Mouse (Mus musculus): ENCODE measurements around the gene Trip4.

The Trip4 gene

GRCm38 (mm10) chr9:65908394-65909300 is at the start of gene Trip4, which contains the start of gene Csnk1g1:
Gene Trip4 (minus strand): TSS chr9:65908794.
Gene Csnk1g1 (plus strand): TSS chr9:65908924.
- ChIA-PET POLR2A (interaction anchor here (0.5 to 3.7 kb wide), 39 partner anchors 10 to 1065 kb away, joined by 3 to 19 read pairs (median 4); partner anchors contain the start of genes Zfp609 (in 3 of the 4), Mtfmt (in 1 of the 4) and Pclaf (in 1 of the 4)), CTCF (interaction anchor here (0.5 to 1.5 kb wide), 23 partner anchors 8 to 1030 kb away, joined by 3 to 5 read pairs (median 3); partner anchors contain the start of genes Fbxl22 (in 1 of the 4) and Zfp609 (in 1 of the 4))

- CTCF ChIA-PET = interaction anchor here in 1 of 4 experiments (0.6 kb wide), 1 partner anchor 353 kb away, joined by 3 read pairs; no protein-coding TSS in a partner anchor
- POLR2A ChIA-PET = interaction anchor here in 2 of 4 experiments (0.6 to 1.7 kb wide), 6 partner anchors 8 to 92 kb away, joined by 3 to 5 read pairs (median 4); no protein-coding TSS in a partner anchor
Measured at GRCm38 (mm10) chr9:65951082-65951587, 42.5 kb upstream of the Trip4 start.

DNA sequence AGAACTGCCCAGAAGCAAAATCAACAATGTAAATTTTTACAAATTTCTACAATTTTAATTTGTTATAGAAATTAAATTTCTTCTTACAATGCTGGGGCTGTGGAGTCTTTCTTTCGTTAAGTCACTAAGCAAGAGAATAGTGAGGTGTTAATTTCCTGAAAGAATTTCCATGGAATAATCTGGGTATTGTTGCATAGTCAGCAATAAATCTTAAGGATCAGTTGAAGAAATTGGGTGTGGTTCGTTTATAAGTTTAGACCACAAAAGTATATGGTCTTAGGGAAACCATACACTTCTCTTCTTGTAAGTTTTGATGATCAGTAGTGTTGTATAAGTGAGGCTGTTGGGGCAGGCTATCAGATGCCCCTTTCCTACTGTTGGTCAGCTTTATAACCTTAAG is 29.0 kb upstream of the Trip4 start:
- POLR2A ChIA-PET = no interaction called here

GRCm38 (mm10) chr9:65929826-65930225 is 21.2 kb upstream of the Trip4 start:
- CTCF ChIA-PET = no interaction called here

More for the DNA sequence above, 29.0 kb upstream of the Trip4 start:
- CTCF ChIA-PET = no interaction called here

DNA sequence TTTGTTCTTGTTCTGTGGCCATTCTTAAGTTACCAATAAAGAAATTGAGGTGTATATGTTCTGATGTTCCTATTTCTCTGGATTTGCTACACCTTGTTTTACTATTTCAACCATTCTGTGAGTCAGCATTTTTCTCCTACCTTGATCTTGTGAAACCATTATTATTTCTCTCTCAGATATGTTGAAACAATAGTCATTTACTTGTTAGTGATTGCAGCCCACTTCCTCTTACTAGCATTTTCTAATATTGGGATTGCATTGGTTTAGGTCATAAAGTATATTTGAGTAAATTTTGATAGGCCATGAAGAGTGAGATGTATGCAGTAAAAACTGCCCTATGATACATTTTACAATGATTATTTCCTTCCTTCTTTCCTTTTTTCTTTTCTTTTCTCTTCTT is 19.9 kb upstream of the Trip4 start:
- POLR2A ChIA-PET = interaction anchor here in 1 of 4 experiments (0.6 kb wide), 2 partner anchors 46 to 307 kb away, joined by 3 read pairs; no protein-coding TSS in a partner anchor
- CTCF ChIA-PET = no interaction called here

More at GRCm38 (mm10) chr9:65929826-65930225, 21.2 kb upstream of the Trip4 start:
- POLR2A ChIA-PET = no interaction called here

DNA sequence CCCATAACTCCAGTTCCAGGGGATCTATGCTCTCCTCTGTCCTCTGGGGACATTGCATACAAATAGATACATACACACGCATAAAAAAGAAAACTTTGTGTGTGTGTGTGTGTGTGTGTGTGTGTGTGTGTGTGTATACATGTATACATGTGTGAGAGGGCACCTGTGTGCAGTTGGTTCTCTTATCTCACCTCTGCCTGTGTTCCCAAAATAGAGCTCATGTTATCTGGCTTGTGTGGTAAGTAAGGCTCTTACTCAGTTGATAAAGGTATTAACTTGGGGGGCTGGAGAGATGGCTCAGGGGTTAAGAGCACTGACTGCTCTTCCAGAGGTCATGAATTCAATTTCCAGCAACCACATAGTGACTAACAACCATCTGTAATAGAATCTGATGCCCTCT is 8.4 kb upstream of the Trip4 start:
- CTCF ChIA-PET = no interaction called here
- POLR2A ChIA-PET = interaction anchor here in 1 of 4 experiments (0.6 kb wide), 1 partner anchor 577 kb away, joined by 4 read pairs; no protein-coding TSS in a partner anchor

- ChIA-PET POLR2A (interaction anchor here in 2 of 4 experiments (0.6 to 0.7 kb wide), 4 partner anchors 23 to 311 kb away, joined by 3 to 14 read pairs (median 3); no protein-coding TSS in a partner anchor), CTCF (interaction anchor here in 1 of 4 experiments (0.7 kb wide), 1 partner anchor 601 kb away, joined by 4 read pairs; no protein-coding TSS in a partner anchor)
Measured at GRCm38 (mm10) chr9:65913976-65914375, 5.4 kb upstream of the Trip4 start.

DNA sequence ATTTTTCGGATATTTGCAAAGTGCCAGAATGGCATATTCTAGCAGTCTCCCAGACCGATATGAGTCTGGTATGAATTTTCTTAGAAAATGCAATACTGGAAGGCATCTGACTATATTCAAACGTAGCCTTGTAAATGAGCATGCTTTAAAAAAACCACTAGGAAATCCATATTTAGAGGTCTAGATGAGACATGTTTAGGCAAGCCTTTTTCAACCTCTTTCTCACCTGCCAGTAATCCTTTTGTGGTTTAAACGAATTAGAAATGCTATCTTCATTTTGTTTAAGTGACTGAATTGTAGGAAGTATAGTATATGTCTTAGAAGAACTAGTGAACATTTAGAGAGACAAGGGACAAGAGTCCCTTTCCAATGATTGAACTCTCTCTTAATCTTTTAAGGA is 1.2 kb upstream of the Trip4 start:
- POLR2A ChIA-PET = interaction anchor here in 3 of 4 experiments (1.0 to 3.7 kb wide), 5 partner anchors 10 to 131 kb away, joined by 4 to 19 read pairs (median 5); partner anchors contain the start of gene Zfp609 (in 1 of the 3)

GRCm38 (mm10) chr9:65909301-65909801 is 757 bp upstream of the Trip4 start:
- ChIA-PET POLR2A (interaction anchor here (0.5 to 3.7 kb wide), 20 partner anchors 10 to 303 kb away, joined by 3 to 19 read pairs (median 4); partner anchors contain the start of genes Zfp609 (in 2 of the 4) and Pclaf (in 1 of the 4)), CTCF (interaction anchor here in 3 of 4 experiments (0.6 to 1.5 kb wide), 8 partner anchors 11 to 605 kb away, joined by 3 read pairs; partner anchors contain the start of genes Fbxl22 (in 1 of the 3) and Zfp609 (in 1 of the 3))

More for the DNA sequence above, 1.2 kb upstream of the Trip4 start:
- CTCF ChIA-PET = interaction anchor here in 3 of 4 experiments (0.7 to 1.5 kb wide), 4 partner anchors 12 to 604 kb away, joined by 3 read pairs; partner anchors contain the start of genes Fbxl22 (in 1 of the 3) and Zfp609 (in 1 of the 3)

- ChIA-PET CTCF (interaction anchor here in 2 of 4 experiments (0.6 to 0.9 kb wide), 2 partner anchors 16 to 38 kb away, joined by 3 read pairs; no protein-coding TSS in a partner anchor), POLR2A (no interaction called here)
Measured at GRCm38 (mm10) chr9:65903419-65903818, 5.2 kb downstream of the Trip4 start.

GRCm38 (mm10) chr9:65902879-65903278 is 5.7 kb downstream of the Trip4 start:
- ChIA-PET CTCF (no interaction called here), POLR2A (no interaction called here)

GRCm38 (mm10) chr9:65896977-65897376 is 11.6 kb downstream of the Trip4 start:
- POLR2A ChIA-PET = interaction anchor here in 2 of 4 experiments (0.8 to 3.3 kb wide), 5 partner anchors 11 to 23 kb away, joined by 3 to 19 read pairs (median 7); partner anchors contain the start of genes Csnk1g1 (in 2 of the 2) and Trip4 (in 2 of the 2)
- CTCF ChIA-PET = interaction anchor here in 1 of 4 experiments (1.0 kb wide), 1 partner anchor 12 kb away, joined by 4 read pairs; the partner anchor contains the start of genes Csnk1g1 and Trip4

DNA sequence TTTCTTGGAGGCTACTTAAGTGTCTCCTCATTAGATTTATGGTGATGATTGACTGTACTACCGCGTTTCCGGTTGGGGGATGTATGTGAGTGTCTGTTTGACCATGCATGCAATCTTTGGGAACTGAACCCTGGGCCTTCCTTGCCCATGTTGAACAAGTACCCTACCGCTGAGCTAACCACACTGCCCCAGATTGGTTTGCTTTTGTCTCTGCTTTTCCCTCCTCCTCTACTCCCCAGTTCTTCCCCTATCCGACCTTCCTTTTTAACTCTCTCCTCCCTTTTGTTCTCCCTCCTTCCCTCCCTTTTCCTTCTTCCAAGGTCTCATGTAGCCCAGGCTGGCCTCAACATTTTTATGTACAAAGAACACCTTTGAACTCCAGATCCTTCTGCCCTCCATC is 17.5 kb downstream of the Trip4 start:
- POLR2A ChIA-PET = interaction anchor here in 2 of 4 experiments (1.0 to 1.6 kb wide), 5 partner anchors 17 to 234 kb away, joined by 3 to 6 read pairs (median 3); partner anchors contain the start of genes Csnk1g1 (in 1 of the 2) and Trip4 (in 1 of the 2)
- CTCF ChIA-PET = no interaction called here

GRCm38 (mm10) chr9:65890143-65890628 is 18.4 kb downstream of the Trip4 start, which contains the start of gene Pclaf:
Gene Pclaf (plus strand): TSS chr9:65890237.
- ChIA-PET POLR2A (interaction anchor here in 2 of 4 experiments (0.5 to 1.6 kb wide), 5 partner anchors 17 to 235 kb away, joined by 3 read pairs; partner anchors contain the start of genes Csnk1g1 (in 1 of the 2) and Trip4 (in 1 of the 2)), CTCF (no interaction called here)

GRCm38 (mm10) chr9:65884564-65885315 is 23.9 kb downstream of the Trip4 start:
- CTCF ChIA-PET = interaction anchor here in 3 of 4 experiments (0.6 to 1.8 kb wide), 6 partner anchors 10 to 286 kb away, joined by 3 to 9 read pairs (median 4); partner anchors contain the start of genes Csnk1g1 (in 1 of the 3) and Trip4 (in 1 of the 3)
- POLR2A ChIA-PET = interaction anchor here in 3 of 4 experiments (0.6 to 2.5 kb wide), 30 partner anchors 8 to 298 kb away, joined by 3 to 15 read pairs (median 4); partner anchors contain the start of genes Csnk1g1 (in 3 of the 3), Trip4 (in 3 of the 3), Zfp609 (in 2 of the 3) and Ciao2a (in 1 of the 3)

- POLR2A ChIA-PET = interaction anchor here in 2 of 4 experiments (0.6 to 0.7 kb wide), 3 partner anchors 91 to 424 kb away, joined by 3 to 4 read pairs (median 3); partner anchors contain the start of gene Mtfmt (in 1 of the 2)
- CTCF ChIA-PET = interaction anchor here in 2 of 4 experiments (0.7 kb wide), 2 partner anchors 102 to 279 kb away, joined by 3 to 9 read pairs; no protein-coding TSS in a partner anchor
Measured at GRCm38 (mm10) chr9:65859656-65860055, 48.9 kb downstream of the Trip4 start.

Data from embryonic stem cell, embryonic (primary cell).